Mouse (Mus musculus): ENCODE results near the gene Serpind1. TPM values are rescaled to one million over a fixed set of nuclear protein-coding genes. Genes with fewer than 3 reads are reported as not detected.

Gene Serpind1
- 5.8 and 12.9 TPM in 2 replicates for polyA plus RNA-seq (2015; fragmentation: Nextera tagmentation; extraction: Ambion mirVana)

- Histone ChIP-seq H3K9ac (no peak within 1 kb of the TSS), H3K4me2 (no peak within 1 kb of the TSS), H3K9me3 (no peaks in the 10 kb centered on the region), H3K27ac (no peak within 1 kb of the TSS), H3K27me3 (replicated peaks) (no peaks in the 10 kb centered on the region), H3K36me3 (no peaks in the 10 kb centered on the region), H3K4me1 (no peaks in the 10 kb centered on the region), H3K4me3 (replicated peaks) (no peak within 1 kb of the TSS)
- no peak for ATAC-seq (ENCODE audit: insufficient read depth, low FRiP score, low read depth)
- 55% methylated on average over 2 of the region's 2 CpGs for WGBS
These were observed at the start of gene Serpind1 for GRCm38 (mm10) chr16:17331116-17331515. Serpind1 (plus strand) TSS chr16:17331371.

GRCm38 (mm10) chr16:17283151-17283550 lies 48.0 kb upstream of the Serpind1 start:
- no peak overlapping the region for H3K9ac ChIP-seq
- peaks cover 2% of the 10 kb centered on the region; the same call in 1 of the 2 replicates for H3K27me3 ChIP-seq (replicated peaks)
- H3K4me1 ChIP-seq: peaks cover 1% of the 10 kb centered on the region
- 70% methylated on average over 6 of the region's 6 CpGs for WGBS
- peaks cover 41% of the 10 kb centered on the region for H3K36me3 ChIP-seq
- no peak for ATAC-seq (ENCODE audit: insufficient read depth, low FRiP score, low read depth)
- no peak overlapping the region for H3K4me2 ChIP-seq
- no peaks in the 10 kb centered on the region for H3K9me3 ChIP-seq
- no peak overlapping the region for H3K4me3 ChIP-seq (replicated peaks)
- H3K27ac ChIP-seq: no peak overlapping the region

DNA sequence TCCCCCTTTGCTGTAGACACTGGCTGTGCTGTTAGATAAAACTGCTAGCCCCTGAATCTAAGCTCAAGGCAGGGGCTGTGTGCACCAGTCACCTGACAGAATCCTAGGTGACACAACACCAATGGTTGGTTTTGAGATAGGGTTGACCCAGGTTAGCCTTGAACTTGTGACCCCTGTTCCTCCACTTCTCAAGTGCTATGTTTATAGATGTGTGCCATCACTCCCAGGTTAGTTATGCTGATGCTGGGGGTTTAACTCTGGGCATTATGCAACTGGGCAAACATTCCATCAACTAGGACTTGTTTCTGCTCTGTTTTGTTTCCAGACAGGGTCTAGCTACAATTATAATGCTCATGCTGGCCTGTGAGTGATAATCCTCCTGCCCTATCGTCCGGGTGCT lies 44.1 kb upstream of the Serpind1 start:
- 84% methylated on average over 2 of the region's 2 CpGs for WGBS
- Histone ChIP-seq H3K4me3 (replicated peaks) (no peak overlapping the region), H3K27ac (no peak overlapping the region), H3K36me3 (peaks cover 49% of the 10 kb centered on the region), H3K27me3 (replicated peaks) (no peaks in the 10 kb centered on the region), H3K4me1 (no peaks in the 10 kb centered on the region), H3K9me3 (no peaks in the 10 kb centered on the region), H3K9ac (no peak overlapping the region), H3K4me2 (no peak overlapping the region)
- no peak for ATAC-seq (ENCODE audit: insufficient read depth, low FRiP score, low read depth)

DNA sequence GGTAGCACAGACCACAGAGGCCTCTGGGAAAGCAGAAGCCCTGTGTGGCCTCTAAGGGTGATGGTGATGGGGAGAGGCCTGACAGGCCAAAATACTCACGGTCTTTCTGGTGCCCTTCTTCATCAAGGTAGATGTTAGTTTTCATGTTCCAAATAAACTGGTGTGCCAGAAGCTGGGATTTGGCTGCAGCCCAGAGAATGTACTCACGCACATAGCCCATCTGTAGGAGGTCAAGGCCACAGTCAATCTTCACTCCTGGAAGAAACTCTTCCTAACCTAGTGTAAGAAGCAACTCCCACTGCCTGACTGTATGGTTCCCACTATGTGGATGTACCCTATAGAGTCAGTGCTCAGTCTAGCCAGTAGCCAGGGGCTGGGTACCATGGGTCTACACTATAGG lies 40.2 kb upstream of the Serpind1 start:
- Histone ChIP-seq H3K27ac (no peak overlapping the region), H3K4me2 (no peak overlapping the region), H3K27me3 (replicated peaks) (no peaks in the 10 kb centered on the region), H3K9ac (no peak overlapping the region), H3K4me1 (no peaks in the 10 kb centered on the region), H3K36me3 (peaks cover 34% of the 10 kb centered on the region; the same call in 1 of the 2 replicates), H3K4me3 (replicated peaks) (no peak overlapping the region), H3K9me3 (no peaks in the 10 kb centered on the region)
- 80% methylated on average over 2 of the region's 2 CpGs for WGBS
- ATAC-seq (ENCODE audit: insufficient read depth, low FRiP score, low read depth): no peak

- H3K4me1 ChIP-seq: no peaks in the 10 kb centered on the region
- no peak overlapping the region for H3K4me3 ChIP-seq (replicated peaks)
- WGBS: 6% methylated on average over 2 of the region's 2 CpGs
- H3K9me3 ChIP-seq: no peaks in the 10 kb centered on the region
- H3K27ac ChIP-seq: no peak overlapping the region
- no peak for ATAC-seq (ENCODE audit: insufficient read depth, low FRiP score, low read depth)
- no peak overlapping the region for H3K4me2 ChIP-seq
- H3K36me3 ChIP-seq: peaks cover 40% of the 10 kb centered on the region
- no peaks in the 10 kb centered on the region for H3K27me3 ChIP-seq (replicated peaks)
- no peak overlapping the region for H3K9ac ChIP-seq
These were observed 38.4 kb upstream of the Serpind1 start for GRCm38 (mm10) chr16:17292751-17293150.

GRCm38 (mm10) chr16:17300818-17301217 lies 30.4 kb upstream of the Serpind1 start:
- Histone ChIP-seq H3K27ac (no peak overlapping the region), H3K9ac (no peak overlapping the region), H3K4me3 (replicated peaks) (no peak overlapping the region), H3K4me1 (no peaks in the 10 kb centered on the region), H3K9me3 (no peaks in the 10 kb centered on the region), H3K27me3 (replicated peaks) (no peaks in the 10 kb centered on the region), H3K4me2 (no peak overlapping the region), H3K36me3 (peaks cover 30% of the 10 kb centered on the region)
- 92% methylated on average over 3 of the region's 3 CpGs for WGBS
- ATAC-seq (ENCODE audit: insufficient read depth, low FRiP score, low read depth): no peak

DNA sequence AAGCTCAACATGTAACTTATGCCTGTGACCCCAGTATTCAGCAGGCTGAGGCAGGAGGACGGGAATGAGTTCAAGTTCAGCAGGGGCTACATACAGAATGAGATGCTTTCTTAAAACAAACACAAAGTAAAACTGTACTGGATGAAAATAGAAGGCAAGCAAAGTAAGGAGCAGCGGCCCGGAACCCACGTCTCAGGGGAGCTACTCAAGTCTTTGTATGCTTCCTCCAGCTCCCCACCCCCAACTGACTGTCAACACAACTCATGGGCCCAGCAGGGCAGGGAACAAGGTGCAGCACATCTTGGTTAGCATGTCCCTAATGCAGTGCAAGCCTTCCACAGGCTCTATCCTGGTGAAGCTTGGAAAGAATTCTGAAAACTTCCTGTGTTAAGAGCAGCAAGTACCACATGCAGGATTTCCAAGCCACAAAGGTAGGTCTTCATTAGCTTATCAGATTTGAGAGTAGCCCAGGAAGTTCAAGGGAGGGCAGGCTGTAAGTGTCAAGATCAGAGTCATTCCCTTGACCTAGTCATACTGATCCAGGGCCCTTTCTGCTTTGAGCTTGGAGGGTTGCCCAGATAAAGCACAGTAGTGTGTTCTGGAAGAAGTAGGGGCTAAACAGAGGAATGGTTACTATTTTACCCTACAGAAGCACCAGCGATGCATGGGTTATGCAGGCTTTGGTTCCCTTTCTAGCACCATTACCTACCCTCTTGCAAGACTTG lies 27.5 kb upstream of the Serpind1 start:
- no peaks in the 10 kb centered on the region for H3K27me3 ChIP-seq (replicated peaks)
- no peak overlapping the region for H3K27ac ChIP-seq
- H3K9ac ChIP-seq: no peak overlapping the region
- no peak overlapping the region for H3K4me3 ChIP-seq (replicated peaks)
- 89% methylated on average over 5 of the region's 5 CpGs for WGBS
- no peaks in the 10 kb centered on the region for H3K9me3 ChIP-seq
- H3K36me3 ChIP-seq: peaks cover 25% of the 10 kb centered on the region; the same call in 1 of the 2 replicates
- no peak for ATAC-seq (ENCODE audit: insufficient read depth, low FRiP score, low read depth)
- no peak overlapping the region for H3K4me2 ChIP-seq
- H3K4me1 ChIP-seq: no peaks in the 10 kb centered on the region

DNA sequence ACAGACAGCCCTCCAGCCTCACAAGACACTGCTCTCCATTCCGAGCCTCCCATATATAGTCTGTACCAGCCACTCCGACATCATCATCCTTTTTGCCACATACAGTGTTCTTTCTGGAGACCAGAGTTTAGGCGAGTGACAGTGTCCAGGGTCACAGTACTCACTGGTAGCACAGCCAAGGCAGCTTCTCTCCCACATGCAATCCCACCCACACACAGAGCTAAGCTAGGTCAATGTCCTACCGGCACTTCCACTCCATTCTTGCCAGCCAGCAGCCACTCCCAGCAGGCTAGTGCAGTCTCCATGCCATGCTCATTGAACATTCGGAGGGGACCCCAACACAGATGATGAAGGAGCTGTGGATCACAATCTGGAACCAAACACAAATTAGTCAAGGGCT lies 23.7 kb upstream of the Serpind1 start:
- H3K27me3 ChIP-seq (replicated peaks): no peaks in the 10 kb centered on the region
- H3K9me3 ChIP-seq: no peaks in the 10 kb centered on the region
- 86% methylated on average over 5 of the region's 5 CpGs for WGBS
- H3K4me1 ChIP-seq: no peaks in the 10 kb centered on the region
- H3K4me3 ChIP-seq (replicated peaks): no peak overlapping the region
- ATAC-seq (ENCODE audit: insufficient read depth, low FRiP score, low read depth): no peak
- H3K36me3 ChIP-seq: peaks cover 38% of the 10 kb centered on the region
- no peak overlapping the region for H3K27ac ChIP-seq
- no peak overlapping the region for H3K4me2 ChIP-seq
- no peak overlapping the region for H3K9ac ChIP-seq

- Histone ChIP-seq H3K4me1 (no peaks in the 10 kb centered on the region), H3K4me3 (replicated peaks) (no peak overlapping the region), H3K36me3 (peaks cover 37% of the 10 kb centered on the region), H3K9me3 (no peaks in the 10 kb centered on the region), H3K27ac (no peak overlapping the region), H3K4me2 (no peak overlapping the region), H3K9ac (no peak overlapping the region), H3K27me3 (replicated peaks) (no peaks in the 10 kb centered on the region)
- 95% methylated on average over 10 of the region's 10 CpGs for WGBS
- no peak for ATAC-seq (ENCODE audit: insufficient read depth, low FRiP score, low read depth)
These were observed 22.1 kb upstream of the Serpind1 start for GRCm38 (mm10) chr16:17309036-17309435.

- Histone ChIP-seq H3K4me1 (no peaks in the 10 kb centered on the region), H3K4me3 (replicated peaks) (no peak overlapping the region), H3K9me3 (no peaks in the 10 kb centered on the region), H3K36me3 (peaks cover 56% of the 10 kb centered on the region), H3K9ac (no peak overlapping the region), H3K27me3 (replicated peaks) (no peaks in the 10 kb centered on the region), H3K4me2 (no peak overlapping the region), H3K27ac (no peak overlapping the region)
- WGBS: 91% methylated on average over 5 of the region's 5 CpGs
- no peak for ATAC-seq (ENCODE audit: insufficient read depth, low FRiP score, low read depth)
These were observed 18.6 kb upstream of the Serpind1 start for GRCm38 (mm10) chr16:17312531-17312930.

DNA sequence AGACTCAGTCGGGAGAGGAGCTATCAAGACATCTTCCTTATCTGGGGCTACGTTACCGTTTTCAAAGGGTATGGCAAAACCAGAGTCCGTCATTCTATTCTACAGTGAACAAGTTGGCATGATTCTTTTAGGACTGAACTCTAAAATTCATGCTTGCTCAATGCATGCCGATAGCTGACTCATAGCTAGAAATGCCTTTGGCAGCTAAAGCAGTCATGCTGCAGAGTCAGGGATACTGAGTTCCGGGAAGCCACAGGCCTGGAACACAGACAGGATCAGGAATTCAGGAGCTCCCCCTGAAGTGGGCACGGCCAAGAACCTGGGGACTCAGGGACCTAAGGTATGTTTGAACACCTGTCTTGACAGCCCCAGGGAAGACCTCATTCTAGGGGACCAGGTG lies 14.6 kb upstream of the Serpind1 start:
- ATAC-seq (ENCODE audit: insufficient read depth, low FRiP score, low read depth): no peak
- peaks cover 39% of the 10 kb centered on the region for H3K36me3 ChIP-seq
- H3K4me2 ChIP-seq: no peak overlapping the region
- no peak overlapping the region for H3K27ac ChIP-seq
- H3K27me3 ChIP-seq (replicated peaks): no peaks in the 10 kb centered on the region
- H3K4me1 ChIP-seq: no peaks in the 10 kb centered on the region
- H3K9ac ChIP-seq: no peak overlapping the region
- 92% methylated on average over 7 of the region's 7 CpGs for WGBS
- H3K4me3 ChIP-seq (replicated peaks): no peak overlapping the region
- H3K9me3 ChIP-seq: no peaks in the 10 kb centered on the region

- H3K4me3 ChIP-seq (replicated peaks): no peak overlapping the region
- peaks cover 22% of the 10 kb centered on the region for H3K36me3 ChIP-seq
- H3K9me3 ChIP-seq: no peaks in the 10 kb centered on the region
- H3K27me3 ChIP-seq (replicated peaks): no peaks in the 10 kb centered on the region
- H3K27ac ChIP-seq: no peak overlapping the region
- WGBS: 47% methylated on average over 5 of the region's 5 CpGs
- ATAC-seq (ENCODE audit: insufficient read depth, low FRiP score, low read depth): no peak
- no peak overlapping the region for H3K4me2 ChIP-seq
- no peak overlapping the region for H3K9ac ChIP-seq
- no peaks in the 10 kb centered on the region for H3K4me1 ChIP-seq
These were observed 9.7 kb upstream of the Serpind1 start for GRCm38 (mm10) chr16:17321481-17321880.

- peaks cover 6% of the 10 kb centered on the region; the same call in 1 of the 2 replicates for H3K36me3 ChIP-seq
- no peak for ATAC-seq (ENCODE audit: insufficient read depth, low FRiP score, low read depth)
- H3K27me3 ChIP-seq (replicated peaks): no peaks in the 10 kb centered on the region
- no peak overlapping the region for H3K9ac ChIP-seq
- 86% methylated on average over 5 of the region's 5 CpGs for WGBS
- H3K4me3 ChIP-seq (replicated peaks): no peak overlapping the region
- H3K9me3 ChIP-seq: no peaks in the 10 kb centered on the region
- H3K4me2 ChIP-seq: no peak overlapping the region
- H3K4me1 ChIP-seq: no peaks in the 10 kb centered on the region
- H3K27ac ChIP-seq: no peak overlapping the region
These were observed 6.4 kb upstream of the Serpind1 start for GRCm38 (mm10) chr16:17324745-17325144.

Data from stomach, embryonic 15.5 days (tissue).